Mouse (Mus musculus) limb, embryonic 13.5 days (tissue): ENCODE measurements around the gene Fitm2. TPM values are rescaled to one million over a fixed set of nuclear protein-coding genes. Genes with fewer than 3 reads are reported as not detected.

Experiments used
- ATAC-seq: fragments of 200-750 bp; cut with Nextera tagmentation; 2 replicates; pipeline ENCODE4 v1.8.0; 2017; ENCODE audit warnings: low read depth, moderate number of reproducible peaks, moderate TSS enrichment; ENCODE audit not compliant: low FRiP score
- H3K27ac ChIP-seq: fragments of 300-500 bp; sonication (generic); 2 replicates; pipeline ENCODE4 v1.5.1; 2015; ENCODE audit warnings: inconsistent platforms, mild to moderate bottlenecking, moderate library complexity
- H3K27me3 ChIP-seq: fragments of 300-500 bp; sonication (generic); 2 replicates; pipeline ENCODE4 v1.6.1; 2015; ENCODE audit warnings: mild to moderate bottlenecking, inconsistent platforms
- H3K36me3 ChIP-seq: fragments of 300-500 bp; sonication (generic); 2 replicates; pipeline ENCODE4 v1.6.1; 2015; ENCODE audit warnings: inconsistent platforms, mild to moderate bottlenecking, moderate library complexity
- H3K4me1 ChIP-seq: fragments of 300-500 bp; sonication (generic); 2 replicates; pipeline ENCODE4 v1.6.1; 2015; ENCODE audit warnings: inconsistent platforms
- H3K4me2 ChIP-seq: fragments of 300-500 bp; sonication (generic); replicated peaks from 2 replicates; pipeline ENCODE4 v1.6.1; 2015; ENCODE audit warnings: inconsistent platforms, mild to moderate bottlenecking, moderate library complexity
- H3K4me3 ChIP-seq: fragments of 300-500 bp; sonication (generic); 2 replicates; pipeline ENCODE4 v1.5.1; 2015; ENCODE audit warnings: moderate library complexity, mild to moderate bottlenecking, inconsistent platforms
- H3K9ac ChIP-seq: fragments of 300-500 bp; sonication (generic); 2 replicates; pipeline ENCODE4 v1.6.1; 2015; ENCODE audit warnings: mild to moderate bottlenecking, inconsistent platforms
- H3K9me3 ChIP-seq: fragments of 300-500 bp; sonication (generic); 2 replicates; pipeline ENCODE4 v1.6.1; 2016; ENCODE audit warnings: inconsistent platforms
- WGBS: fragments of 180-500 bp; shearing (Covaris S2); methylation state at CpG from one replicate; pipeline ENCODE4 v1.1.7; 2015; 5-methylcytosine and 5-hydroxymethylcytosine counted together
- polyA plus RNA-seq: library from polyadenylated mRNA; unstranded; fragments of >200 nt; fragmentation: Nextera tagmentation; extraction: Ambion mirVana; gene quantifications from 2 replicates; pipeline ENCODE4 v1.2.1, GENCODE M21; 2015

The Fitm2 gene
- polyA plus RNA-seq, 1 experiment from 2014 or later: 11.3 TPM

- WGBS: 48% methylated on average over 1 of the region's 1 CpGs
- Histone ChIP-seq H3K36me3 (no peaks in the 10 kb centered on the region), H3K27me3 (peaks cover 40% of the 10 kb centered on the region), H3K4me2 (no peak overlapping the region), H3K9ac (no peak overlapping the region), H3K9me3 (no peaks in the 10 kb centered on the region), H3K4me1 (peaks cover 10% of the 10 kb centered on the region), H3K4me3 (no peak overlapping the region), H3K27ac (no peak overlapping the region)
- ATAC-seq: no peak
Observed at GRCm38 (mm10) chr2:163439488-163439887, 32.9 kb downstream of the Fitm2 start.

DNA sequence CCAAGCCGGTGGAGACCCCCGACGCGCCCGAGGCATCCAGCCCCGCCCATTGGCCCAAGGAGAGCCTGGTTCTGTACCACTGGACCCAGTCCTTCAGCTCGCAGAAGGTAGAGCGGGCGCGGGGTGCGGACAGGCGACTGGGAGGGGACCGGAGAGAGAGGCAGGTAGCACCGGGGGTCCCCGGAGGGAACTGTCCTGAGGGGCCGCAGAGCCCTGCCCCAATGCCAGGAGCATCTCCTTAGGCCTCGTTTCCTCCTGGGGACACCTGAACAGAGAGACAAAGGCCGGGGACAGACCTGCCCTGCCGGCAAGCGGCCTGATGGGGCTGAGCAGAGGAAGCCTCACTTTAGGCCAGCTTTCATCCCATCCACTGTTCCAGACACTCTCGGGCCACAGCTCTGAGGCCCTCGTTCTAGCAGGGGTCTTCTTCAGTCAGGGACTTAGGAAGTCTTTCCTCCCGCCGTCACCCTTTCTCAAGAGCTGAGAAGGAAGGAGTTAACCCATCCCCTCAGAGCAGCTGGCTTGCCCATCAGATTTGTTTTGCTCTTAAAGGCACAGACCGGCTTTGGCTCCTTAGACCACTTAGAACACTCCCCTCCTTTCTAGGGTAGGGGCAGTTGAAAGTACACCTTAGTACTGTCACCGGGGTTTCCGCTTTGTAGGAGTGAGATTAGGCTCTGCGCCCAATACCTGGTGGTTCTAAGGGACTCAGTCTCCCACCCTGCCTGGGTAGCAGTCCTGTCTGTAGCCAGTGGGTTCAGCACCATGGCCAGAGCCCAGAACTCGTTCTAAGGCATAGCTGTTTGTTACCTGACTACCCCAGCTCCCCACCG lies 33.6 kb downstream of the Fitm2 start:
- Histone ChIP-seq H3K4me2 (peak overlapping the region; percentile 52), H3K27me3 (peaks cover 40% of the 10 kb centered on the region), H3K36me3 (no peaks in the 10 kb centered on the region), H3K9ac (no peak overlapping the region), H3K4me1 (peaks cover 10% of the 10 kb centered on the region), H3K9me3 (no peaks in the 10 kb centered on the region), H3K4me3 (peak overlapping the region; percentile 24), H3K27ac (no peak overlapping the region)
- 1% methylated on average over 30 of the region's 30 CpGs for whole genome bisulfite sequencing
- ATAC-seq: no peak

- H3K36me3 ChIP-seq: no peaks in the 10 kb centered on the region
- H3K4me2 ChIP-seq: peak within 1 kb of the TSS; percentile 52
- under 1% methylated on average over 16 of the region's 18 CpGs for WGBS
- H3K9me3 ChIP-seq: no peaks in the 10 kb centered on the region
- peaks cover 10% of the 10 kb centered on the region for H3K4me1 ChIP-seq
- H3K27me3 ChIP-seq: peaks cover 40% of the 10 kb centered on the region
- no peak within 1 kb of the TSS for H3K9ac ChIP-seq
- H3K4me3 ChIP-seq: peak within 1 kb of the TSS; percentile 24
- no peak within 1 kb of the TSS for H3K27ac ChIP-seq
- no peak for ATAC-seq
Observed at GRCm38 (mm10) chr2:163438246-163438618, 34.2 kb downstream of the Fitm2 start, which contains the start of gene Gdap1l1. Gene Gdap1l1 (plus strand): TSS chr2:163438476.

GRCm38 (mm10) chr2:163437800-163438199 lies 34.6 kb downstream of the Fitm2 start:
- no peak overlapping the region for H3K4me2 ChIP-seq
- no peak overlapping the region for H3K27ac ChIP-seq
- 34% methylated on average over 4 of the region's 4 CpGs for WGBS
- H3K27me3 ChIP-seq: peaks cover 40% of the 10 kb centered on the region
- H3K36me3 ChIP-seq: no peaks in the 10 kb centered on the region
- H3K9me3 ChIP-seq: no peaks in the 10 kb centered on the region
- no peak for ATAC-seq
- H3K4me3 ChIP-seq: no peak overlapping the region
- H3K9ac ChIP-seq: no peak overlapping the region
- H3K4me1 ChIP-seq: peaks cover 10% of the 10 kb centered on the region

DNA sequence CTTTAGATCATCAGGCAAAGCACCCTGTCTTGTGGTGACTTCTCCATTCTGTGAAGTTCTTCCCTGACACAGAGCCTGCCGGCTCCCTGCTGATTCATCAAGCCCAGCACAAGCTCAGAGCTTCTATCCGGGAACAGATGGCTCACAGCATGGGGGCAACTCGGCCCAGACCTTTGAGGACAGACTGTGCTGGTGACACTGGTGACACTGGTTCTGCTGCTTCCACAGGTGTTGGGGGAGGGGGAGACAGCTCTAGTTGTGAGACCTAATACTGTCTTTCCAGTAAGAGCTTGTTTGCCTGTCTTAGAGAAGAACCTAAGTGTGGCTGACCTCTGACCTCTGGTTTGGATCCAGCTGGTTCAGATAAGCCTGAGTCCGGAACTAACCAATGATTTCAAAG lies 38.5 kb downstream of the Fitm2 start:
- Histone ChIP-seq H3K27me3 (peaks cover 24% of the 10 kb centered on the region), H3K9ac (no peak overlapping the region), H3K4me3 (no peak overlapping the region)

GRCm38 (mm10) chr2:163431289-163431688 lies 41.1 kb downstream of the Fitm2 start:
- no peak for ATAC-seq

More for the DNA sequence above, 38.5 kb downstream of the Fitm2 start:
- 14% methylated on average over 4 of the region's 4 CpGs for WGBS
- H3K36me3 ChIP-seq: no peaks in the 10 kb centered on the region
- no peaks in the 10 kb centered on the region for H3K9me3 ChIP-seq
- ATAC-seq: no peak
- H3K27ac ChIP-seq: no peak overlapping the region
- H3K4me2 ChIP-seq: no peak overlapping the region
- H3K4me1 ChIP-seq: peaks cover 8% of the 10 kb centered on the region

DNA sequence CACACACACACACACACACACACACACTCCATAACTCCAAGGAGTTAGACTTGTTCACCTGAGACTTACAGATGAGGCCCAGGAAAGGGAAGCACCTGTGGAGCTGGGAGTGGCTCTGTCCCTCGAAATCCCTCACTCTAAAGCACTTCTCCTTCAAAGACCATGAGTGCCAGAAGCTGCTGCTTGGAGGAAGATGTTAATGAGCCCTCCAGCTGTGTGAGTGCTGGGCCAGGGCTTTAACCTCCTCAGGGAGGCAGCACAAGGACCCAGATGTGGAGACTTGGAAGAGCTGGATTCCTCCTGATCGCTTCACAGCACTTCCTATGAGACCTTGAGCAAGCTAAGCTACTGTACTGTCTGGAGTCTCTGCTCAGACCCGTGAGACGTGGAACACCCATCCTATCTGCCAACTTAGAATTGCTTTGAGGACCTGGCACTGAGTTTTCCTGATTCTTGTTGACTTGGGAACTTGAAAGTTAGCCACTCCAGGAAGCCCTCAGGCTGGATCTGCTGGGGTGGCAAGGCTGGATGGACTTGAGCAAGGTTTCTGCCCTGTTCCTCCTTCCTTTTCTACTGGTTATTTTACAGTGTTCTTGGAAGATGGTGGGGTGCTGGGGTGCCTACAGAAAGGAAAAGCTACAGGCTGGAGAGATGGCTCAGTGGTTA lies 44.0 kb downstream of the Fitm2 start:
- Histone ChIP-seq H3K9me3 (no peaks in the 10 kb centered on the region), H3K4me2 (no peak overlapping the region), H3K36me3 (no peaks in the 10 kb centered on the region), H3K27ac (no peak overlapping the region), H3K4me1 (no peaks in the 10 kb centered on the region), H3K4me3 (no peak overlapping the region), H3K9ac (no peak overlapping the region), H3K27me3 (no peaks in the 10 kb centered on the region)
- 25% methylated on average over 4 of the region's 4 CpGs for WGBS
- no peak for ATAC-seq

More at GRCm38 (mm10) chr2:163431289-163431688, 41.1 kb downstream of the Fitm2 start:
- Histone ChIP-seq H3K4me1 (no peaks in the 10 kb centered on the region), H3K36me3 (no peaks in the 10 kb centered on the region), H3K9ac (no peak overlapping the region), H3K9me3 (no peaks in the 10 kb centered on the region), H3K4me2 (no peak overlapping the region), H3K4me3 (no peak overlapping the region), H3K27ac (no peak overlapping the region), H3K27me3 (no peaks in the 10 kb centered on the region)
- WGBS: 83% methylated on average over 9 of the region's 9 CpGs

- WGBS: 79% methylated on average over 6 of the region's 6 CpGs
- ATAC-seq: no peak
- no peaks in the 10 kb centered on the region for H3K9me3 ChIP-seq
Observed at GRCm38 (mm10) chr2:163424597-163424996, 47.8 kb downstream of the Fitm2 start, which contains the start of gene Oser1. Gene Oser1 (minus strand): TSS chr2:163424697.

DNA sequence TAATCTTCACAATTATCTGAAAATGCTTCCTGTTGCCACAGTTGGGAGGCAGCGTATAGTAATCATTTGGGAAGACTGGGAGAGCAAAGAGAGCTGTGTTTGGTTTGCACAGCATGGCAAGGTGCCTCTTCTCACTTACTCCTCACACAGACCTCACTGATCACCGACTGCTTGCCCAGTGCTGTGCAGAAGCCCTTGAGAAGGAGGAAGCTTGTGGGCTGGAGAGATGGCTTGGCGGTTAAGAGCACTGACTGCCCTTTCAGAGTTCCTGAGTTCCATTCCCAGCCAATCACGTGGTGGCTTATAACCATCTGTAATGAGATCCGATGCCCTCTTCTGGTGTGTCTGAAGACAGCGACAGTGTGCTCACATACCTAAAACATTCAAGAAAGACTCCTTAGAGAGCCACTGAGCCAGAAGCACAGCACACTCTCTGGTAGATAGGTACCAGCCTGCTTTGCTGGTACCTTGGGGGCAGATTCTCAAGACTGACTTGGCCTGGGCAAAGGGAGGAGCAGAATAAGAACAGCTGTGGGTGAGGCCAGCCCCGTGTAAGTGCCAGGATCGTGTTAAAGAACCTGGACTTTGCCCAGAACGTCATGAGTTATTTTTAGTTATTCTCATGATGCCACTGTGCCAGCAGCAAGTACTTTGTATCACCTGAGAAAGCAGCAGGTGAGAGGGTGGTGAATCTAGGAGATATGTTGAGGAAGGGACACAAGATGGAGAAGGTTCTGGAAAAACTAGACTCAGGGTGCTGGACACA lies 49.4 kb downstream of the Fitm2 start:
- 85% methylated on average over 9 of the region's 9 CpGs for whole genome bisulfite sequencing
- Histone ChIP-seq H3K36me3 (no peaks in the 10 kb centered on the region), H3K4me2 (no peak overlapping the region), H3K4me1 (peaks cover 16% of the 10 kb centered on the region), H3K9me3 (no peaks in the 10 kb centered on the region), H3K27me3 (no peaks in the 10 kb centered on the region), H3K4me3 (no peak overlapping the region), H3K9ac (no peak overlapping the region), H3K27ac (no peak overlapping the region)
- ATAC-seq: no peak

More at GRCm38 (mm10) chr2:163424597-163424996, 47.8 kb downstream of the Fitm2 start, which contains the start of gene Oser1:
- Histone ChIP-seq H3K27ac (no peak within 1 kb of the TSS), H3K4me1 (peaks cover 12% of the 10 kb centered on the region), H3K36me3 (no peaks in the 10 kb centered on the region), H3K4me2 (no peak within 1 kb of the TSS), H3K4me3 (no peak within 1 kb of the TSS), H3K9ac (no peak within 1 kb of the TSS), H3K27me3 (no peaks in the 10 kb centered on the region)

DNA sequence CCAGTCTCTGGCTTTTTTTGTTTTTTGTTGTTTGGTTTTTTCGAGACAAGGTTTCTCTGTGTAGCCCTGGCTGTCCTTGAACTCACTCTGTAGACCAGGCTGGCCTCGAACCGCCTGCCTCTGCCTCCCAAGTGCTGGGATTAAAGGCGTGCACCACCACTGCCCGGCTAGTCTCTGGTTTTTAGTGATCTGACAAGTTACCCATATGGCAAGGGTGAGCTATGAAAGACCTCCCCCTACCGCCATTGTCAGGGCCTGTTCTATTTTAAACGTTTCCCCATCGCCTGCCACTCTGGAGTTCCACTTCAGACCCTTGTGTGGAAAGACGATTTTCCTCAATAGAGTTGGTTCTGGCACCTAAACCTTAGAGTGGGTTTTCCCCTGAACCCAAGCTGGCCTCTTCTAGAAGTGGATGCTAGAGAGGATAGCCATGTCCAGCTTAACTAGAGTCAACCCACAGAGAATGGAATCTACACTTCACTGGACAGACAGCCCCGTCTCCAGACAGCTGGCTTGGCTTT lies 52.0 kb downstream of the Fitm2 start:
- H3K27ac ChIP-seq: no peak overlapping the region
- H3K36me3 ChIP-seq: 0 out of 2 replicates have a peak, but pooled peaks cover under 1% of the 10 kb centered on the region
- H3K4me3 ChIP-seq: peak overlapping the region; percentile 100
- no peak for ATAC-seq
- no peaks in the 10 kb centered on the region for H3K27me3 ChIP-seq
- peak overlapping the region; percentile 78 for H3K4me2 ChIP-seq
- H3K9me3 ChIP-seq: no peaks in the 10 kb centered on the region
- peak overlapping the region; percentile 73 for H3K9ac ChIP-seq
- WGBS: 39% methylated on average over 10 of the region's 10 CpGs
- peaks cover 24% of the 10 kb centered on the region for H3K4me1 ChIP-seq

- peak; percentile 100 for ATAC-seq
- under 1% methylated on average over 60 of the region's 71 CpGs for WGBS
- Histone ChIP-seq H3K9me3 (no peaks in the 10 kb centered on the region), H3K9ac (peak overlapping the region; percentile 96), H3K27ac (peak overlapping the region; percentile 67), H3K36me3 (peaks cover 8% of the 10 kb centered on the region), H3K4me1 (peaks cover 24% of the 10 kb centered on the region), H3K27me3 (no peaks in the 10 kb centered on the region), H3K4me3 (peak overlapping the region; percentile 100), H3K4me2 (peak overlapping the region; percentile 86)
Observed at GRCm38 (mm10) chr2:163419346-163420045, 52.9 kb downstream of the Fitm2 start.
